Mouse (Mus musculus) CH12.LX (cell line): ENCODE data around the gene Rab10.

Source experiments
- CTCF ChIP-seq, 2 experiments: IDR thresholded peaks in 1 of 2; conservative IDR thresholded peaks in 1 of 2; 2 replicates each; pipeline ENCODE4 v1.5.1; 2011 to 2012; ENCODE audit warnings: low read depth in 2 of 2, low read length in 2 of 2, improper control_type of control experiment in 1 of 2, inconsistent platforms in 1 of 2, mild to moderate bottlenecking in 1 of 2, moderate library complexity in 1 of 2
- ETS1 ChIP-seq: conservative IDR thresholded peaks from 2 replicates; pipeline ENCODE4 v1.6.1; 2012; ENCODE audit warnings: low read depth, mild to moderate bottlenecking, inconsistent platforms, low read length, improper control_type of control experiment, moderate library complexity
- NRF1 ChIP-seq: IDR thresholded peaks from 2 replicates; pipeline ENCODE4 v1.6.1; 2014; ENCODE audit warnings: low read depth, mild to moderate bottlenecking, inconsistent platforms, low read length, improper control_type of control experiment, moderate library complexity
- POLR2AphosphoS2 ChIP-seq: IDR thresholded peaks from 2 replicates; pipeline ENCODE4 v1.6.1; 2011; ENCODE audit warnings: low read depth, low read length, improper control_type of control experiment

- TF ChIP-seq NRF1 (no peak), CTCF (conservative IDR thresholded peaks at IDR 0.05 in 1 of 2, IDR thresholded peaks at IDR 0.05 in 1 of 2; ENCODE audit: low read depth in 2 of 2, low read length in 2 of 2) (peak; percentile 58 to 88), ETS1 (peak; percentile 63), POLR2AphosphoS2 (no peak)
These were observed 49.5 kb upstream of the Rab10 start for GRCm38 (mm10) chr12:3359302-3359701.
